Comparison of ENCODE assay signal across 20 mouse cellular contexts in genomic region chr9:44351396-44351795, GRCm38 (mm10). TPM values are rescaled to one million over a fixed set of nuclear protein-coding genes. Genes with fewer than 3 reads are reported as not detected.
DNase-seq lines count a peak whose midpoint lies in the region; ATAC-seq and TF ChIP-seq lines count a peak whose summit lies in the region.
"Had no signal": no experiment of that assay in that cellular context is flagged by ENCODE, and none has a peak within 500 bp of the region (broad histone marks: within the 10 kb centered on the region; RNA-seq: fewer than 3 reads in every experiment).

No protein-coding gene starts in this region.

- no peak overlapping the region for H3K4me2 ChIP-seq in limb, embryonic 11.5 days (ENCODE audit: low read depth, severe bottlenecking)
- H3K4me2 ChIP-seq: embryonic facial prominence, embryonic 12.5 days; forebrain, embryonic 13.5 days; forebrain, embryonic 15.5 days had no signal

- WGBS in limb, embryonic 11.5 days, result 93% methylated on average over 4 of the region's 4 CpGs
- WGBS in limb, embryonic 10.5 days, result 95% methylated on average over 4 of the region's 4 CpGs

- peaks cover 49% of the 10 kb centered on the region for H3K36me3 ChIP-seq in limb, embryonic 11.5 days (ENCODE audit: control insufficient read depth, insufficient read depth, low read length)
- H3K36me3 ChIP-seq in limb, embryonic 10.5 days, result peaks cover 100% of the 10 kb centered on the region

- H3K27ac ChIP-seq in layer of hippocampus, adult 2 months, result peak overlapping the region; percentile 72; the same call in 1 of the 2 replicates
- no peak overlapping the region for H3K27ac ChIP-seq in limb, embryonic 11.5 days (replicated peaks; ENCODE audit: low read depth, low read length)
- no peak overlapping the region for H3K27ac ChIP-seq in limb, embryonic 10.5 days
- H3K27ac ChIP-seq: embryonic facial prominence, embryonic 10.5 days; embryonic facial prominence, embryonic 12.5 days; forebrain, embryonic 13.5 days; forebrain, embryonic 15.5 days had no signal

- no peak for TF ChIP-seq CTCF in layer of hippocampus, adult 2 months (conservative IDR thresholded peaks at IDR 0.05)

- H3K4me1 ChIP-seq in limb, embryonic 11.5 days (ENCODE audit: control insufficient read depth, insufficient read depth, low read length), result no peaks in the 10 kb centered on the region
- H3K4me1 ChIP-seq in limb, embryonic 10.5 days, result no peaks in the 10 kb centered on the region
- H3K4me1 ChIP-seq: embryonic facial prominence, embryonic 10.5 days; embryonic facial prominence, embryonic 12.5 days; forebrain, embryonic 13.5 days; forebrain, embryonic 15.5 days had no signal

- no peaks in the 10 kb centered on the region for H3K9me3 ChIP-seq in limb, embryonic 11.5 days (ENCODE audit: control insufficient read depth, low read length)
- no peaks in the 10 kb centered on the region for H3K9me3 ChIP-seq in limb, embryonic 10.5 days (replicated peaks)
- H3K9me3 ChIP-seq: embryonic facial prominence, embryonic 10.5 days; embryonic facial prominence, embryonic 12.5 days; forebrain, embryonic 13.5 days; forebrain, embryonic 15.5 days had no signal

- H3K4me3 ChIP-seq in layer of hippocampus, adult 2 months, result no peak overlapping the region
- H3K4me3 ChIP-seq in limb, embryonic 11.5 days (ENCODE audit: low read depth, low read length), result no peak overlapping the region
- H3K4me3 ChIP-seq in limb, embryonic 10.5 days, result no peak overlapping the region
- H3K4me3 ChIP-seq: embryonic facial prominence, embryonic 10.5 days; embryonic facial prominence, embryonic 12.5 days; forebrain, embryonic 13.5 days; forebrain, embryonic 15.5 days had no signal

- no peak for ATAC-seq in limb, embryonic 11.5 days (ENCODE audit: insufficient number of reproducible peaks, low FRiP score, low TSS enrichment, low read depth)
- ATAC-seq: forebrain, embryonic 13.5 days; forebrain, embryonic 15.5 days had no signal

- H3K9ac ChIP-seq in limb, embryonic 11.5 days (ENCODE audit: low read length), result peak overlapping the region; percentile 17; the same call in 1 of the 2 replicates
- H3K9ac ChIP-seq: embryonic facial prominence, embryonic 12.5 days; forebrain, embryonic 13.5 days; forebrain, embryonic 15.5 days had no signal

- peak; percentile 88 for DNase-seq in heart, adult 11 months
- DNase-seq in heart, postnatal 4 days, result no peak
- DNase-seq in layer of hippocampus, adult 2 months (ENCODE audit: low spot score in 2 of 2), result no peak
- DNase-seq in layer of hippocampus, postnatal 10 days (ENCODE audit: low spot score in 2 of 2), result no peak
- DNase-seq in limb, embryonic 11.5 days (ENCODE audit: low spot score), result no peak
- no peak for DNase-seq in limb, embryonic 10.5 days (ENCODE audit: low spot score)
- peak; percentile 45 for DNase-seq in brain, adult 2 months (ENCODE audit: low read depth, low spot score)
- DNase-seq in spleen, postnatal 4 days (ENCODE audit: low spot score in 2 of 2), result no peak
- DNase-seq: adrenal gland, adult 2 months; adrenal gland, postnatal 10 days; adrenal gland, postnatal 25 days; cerebellum, adult 11-12 months; cerebellum, adult 2 months; cerebellum, adult 9-10 months; cerebellum, postnatal 10 days; cerebellum, postnatal 25 days had no signal

- no peaks in the 10 kb centered on the region for H3K27me3 ChIP-seq in limb, embryonic 11.5 days (ENCODE audit: control insufficient read depth, insufficient read depth, low read length)
- no peaks in the 10 kb centered on the region for H3K27me3 ChIP-seq in limb, embryonic 10.5 days (ENCODE audit: low read depth, poor library complexity, severe bottlenecking)
- H3K27me3 ChIP-seq: embryonic facial prominence, embryonic 12.5 days; forebrain, embryonic 13.5 days; forebrain, embryonic 15.5 days had no signal

RNA-seq across cellular contexts. Expression of gene Hmbs, which starts 7.4 kb away (rescaled TPM):
- 10 to 100 TPM; 54.0 to 60.6 TPM for total RNA-seq in heart, postnatal 4 days (2021)
- total RNA-seq in layer of hippocampus, adult 2 months (2021), result 10 to 100 TPM; 21.9 to 22.1 TPM
- 10 to 100 TPM; 18.9 to 32.5 TPM for total RNA-seq in layer of hippocampus, postnatal 10 days (2021)
- 145 and 153 TPM in 2 replicates for polyA plus RNA-seq in limb, embryonic 11.5 days (2014; fragmentation: Nextera tagmentation; extraction: Ambion mirVana)
- 174 and 195 TPM in 2 replicates for polyA plus RNA-seq in limb, embryonic 10.5 days (2016; fragmentation: Nextera tagmentation; extraction: Ambion mirVana)

RNA-seq across cellular contexts. Expression of gene Vps11, which starts 10.1 kb away (rescaled TPM):
- 10 to 100 TPM; 20.9 to 21.6 TPM for total RNA-seq in heart, postnatal 4 days (2021)
- total RNA-seq in layer of hippocampus, adult 2 months (2021), result 10 to 100 TPM; 54.7 to 55.7 TPM
- 10 to 100 TPM; 39.6 to 44.2 TPM for total RNA-seq in layer of hippocampus, postnatal 10 days (2021)
- polyA plus RNA-seq in limb, embryonic 11.5 days (2014; fragmentation: Nextera tagmentation; extraction: Ambion mirVana), result 26.4 and 26.6 TPM in 2 replicates
- polyA plus RNA-seq in limb, embryonic 10.5 days (2016; fragmentation: Nextera tagmentation; extraction: Ambion mirVana), result 29.3 and 32.2 TPM in 2 replicates

RNA-seq across cellular contexts. Expression of gene H2afx, which starts 16.9 kb away (rescaled TPM):
- total RNA-seq in heart, postnatal 4 days (2021), result 100 to 1,000 TPM; 157 to 164 TPM
- total RNA-seq in layer of hippocampus, adult 2 months (2021), result 10 to 100 TPM; 42.5 to 44.2 TPM
- total RNA-seq in layer of hippocampus, postnatal 10 days (2021), result 10 to 100 TPM; 69.9 to 74.3 TPM
- 507 and 525 TPM in 2 replicates for polyA plus RNA-seq in limb, embryonic 11.5 days (2014; fragmentation: Nextera tagmentation; extraction: Ambion mirVana)
- polyA plus RNA-seq in limb, embryonic 10.5 days (2016; fragmentation: Nextera tagmentation; extraction: Ambion mirVana), result 515 and 551 TPM in 2 replicates

RNA-seq across cellular contexts. Expression of gene Dpagt1, which starts 25.6 kb away (rescaled TPM):
- total RNA-seq in heart, postnatal 4 days (2021), result 10 to 100 TPM; 24.1 to 25.0 TPM
- total RNA-seq in layer of hippocampus, adult 2 months (2021), result 10 to 100 TPM; 14.5 to 15.3 TPM
- 10 to 100 TPM; 16.5 to 18.5 TPM for total RNA-seq in layer of hippocampus, postnatal 10 days (2021)
- 52.3 and 55.8 TPM in 2 replicates for polyA plus RNA-seq in limb, embryonic 11.5 days (2014; fragmentation: Nextera tagmentation; extraction: Ambion mirVana)
- 45.3 and 46.9 TPM in 2 replicates for polyA plus RNA-seq in limb, embryonic 10.5 days (2016; fragmentation: Nextera tagmentation; extraction: Ambion mirVana)

RNA-seq across cellular contexts. Expression of gene Hyou1, which starts 27.9 kb away (rescaled TPM):
- total RNA-seq in heart, postnatal 4 days (2021), result 10 to 100 TPM; 42.1 to 45.8 TPM
- total RNA-seq in layer of hippocampus, adult 2 months (2021), result 100 to 1,000 TPM; 113 to 127 TPM
- total RNA-seq in layer of hippocampus, postnatal 10 days (2021), result 10 to 100 TPM; 87.6 to 89.7 TPM
- polyA plus RNA-seq in limb, embryonic 11.5 days (2014; fragmentation: Nextera tagmentation; extraction: Ambion mirVana), result 36.1 and 39.7 TPM in 2 replicates
- 41.3 and 43.4 TPM in 2 replicates for polyA plus RNA-seq in limb, embryonic 10.5 days (2016; fragmentation: Nextera tagmentation; extraction: Ambion mirVana)

Comparison
In these comparisons a context has a peak if more than half of its experiments do, and no peak if none do; other contexts are left out.
1. DNase-seq: peak in heart, adult 11 months (single experiment) and brain, adult 2 months (single experiment); none in heart, postnatal 4 days (single experiment), layer of hippocampus, adult 2 months (0 of 2), layer of hippocampus, postnatal 10 days (0 of 2), limb, embryonic 11.5 days (single experiment), limb, embryonic 10.5 days (single experiment) and spleen, postnatal 4 days (0 of 2).